ENCODE assay signal across 8 mouse cellular contexts in the genomic region with DNA sequence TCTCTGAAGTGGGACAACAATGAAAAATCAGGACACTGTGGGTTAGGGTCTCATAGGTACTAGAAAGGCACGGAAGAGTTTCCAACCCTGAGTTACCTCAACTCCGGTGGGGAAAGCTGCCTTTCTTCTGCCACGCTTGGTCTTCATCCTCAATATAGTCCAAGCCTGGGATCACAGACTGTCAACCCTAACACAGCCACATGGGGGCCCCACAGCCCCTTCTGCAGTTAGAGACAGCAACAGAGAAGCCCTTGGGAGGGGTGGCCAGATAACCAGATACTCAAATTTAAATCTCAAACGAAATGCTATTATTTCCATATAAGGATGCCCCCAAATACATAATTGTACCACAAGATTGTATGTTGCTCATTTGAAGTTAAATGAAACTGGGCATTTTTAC. TPM values are rescaled to one million over a fixed set of nuclear protein-coding genes. Genes with fewer than 3 reads are reported as not detected.
DNase-seq lines count a peak whose midpoint lies in the region; ATAC-seq and TF ChIP-seq lines count a peak whose summit lies in the region.

No protein-coding gene starts in this region.

- 0 out of 2 replicates have a peak overlapping the region, but pooled peaks have one; percentile 23 for H3K27ac ChIP-seq in neural tube, embryonic 13.5 days (replicated peaks)
- H3K27ac ChIP-seq in intestine, postnatal 0 days (ENCODE audit: low read depth, low read length): peak overlapping the region; percentile 51
- 0 out of 2 replicates have a peak overlapping the region, but pooled peaks have one; percentile 55 for H3K27ac ChIP-seq in liver, embryonic 12.5 days
- peak overlapping the region; percentile 82 for H3K27ac ChIP-seq in small intestine, adult 2 months (ENCODE audit: insufficient read depth, low read depth, low read length)

- H3K27me3 ChIP-seq in neural tube, embryonic 13.5 days: no peaks in the 10 kb centered on the region
- no peaks in the 10 kb centered on the region for H3K27me3 ChIP-seq in intestine, postnatal 0 days (replicated peaks; ENCODE audit: control insufficient read depth, insufficient read depth, low read length)
- H3K27me3 ChIP-seq in liver, embryonic 12.5 days (replicated peaks): no peaks in the 10 kb centered on the region
- H3K27me3 ChIP-seq in small intestine, adult 2 months (ENCODE audit: control insufficient read depth, insufficient read depth, low read length): no peaks in the 10 kb centered on the region

- WGBS in neural tube, embryonic 13.5 days: 70% methylated on average over 4 of the region's 4 CpGs
- 44% methylated on average over 4 of the region's 4 CpGs for WGBS in intestine, postnatal 0 days
- WGBS in liver, embryonic 12.5 days (ENCODE audit: insufficient replicate concordance): 39% methylated on average over 4 of the region's 4 CpGs
- 38% methylated on average over 4 of the region's 4 CpGs for WGBS in small intestine, adult 2 months

- H3K9me3 ChIP-seq in neural tube, embryonic 13.5 days: no peaks in the 10 kb centered on the region
- H3K9me3 ChIP-seq in intestine, postnatal 0 days (ENCODE audit: control insufficient read depth): no peaks in the 10 kb centered on the region
- H3K9me3 ChIP-seq in liver, embryonic 12.5 days (replicated peaks): no peaks in the 10 kb centered on the region

- H3K4me1 ChIP-seq in neural tube, embryonic 13.5 days (replicated peaks): peaks cover 20% of the 10 kb centered on the region
- H3K4me1 ChIP-seq in intestine, postnatal 0 days (replicated peaks; ENCODE audit: control insufficient read depth, insufficient read depth, low read length): peaks cover 9% of the 10 kb centered on the region
- H3K4me1 ChIP-seq in liver, embryonic 12.5 days: peaks cover 27% of the 10 kb centered on the region
- H3K4me1 ChIP-seq in small intestine, adult 2 months (ENCODE audit: control insufficient read depth, insufficient read depth, insufficient read length, low read length): peaks cover 5% of the 10 kb centered on the region; the same call in 1 of the 2 replicates

- TF ChIP-seq CTCF in intestine, postnatal 0 days (IDR thresholded peaks at IDR 0.05; ENCODE audit: low read depth): peak; percentile 88
- TF ChIP-seq CTCF in small intestine, adult 2 months (IDR thresholded peaks at IDR 0.05; ENCODE audit: extremely low read depth, insufficient read length, insufficient replicate concordance, low read depth, low read length): peak; percentile 70; the same call in 1 of the 2 replicates

- no peak overlapping the region for H3K4me2 ChIP-seq in neural tube, embryonic 13.5 days
- H3K4me2 ChIP-seq in intestine, postnatal 0 days (replicated peaks; ENCODE audit: low read depth): peak overlapping the region; percentile 48; the same call in 1 of the 2 replicates
- no peak overlapping the region for H3K4me2 ChIP-seq in liver, embryonic 12.5 days

- H3K36me3 ChIP-seq in neural tube, embryonic 13.5 days: no peaks in the 10 kb centered on the region
- H3K36me3 ChIP-seq in intestine, postnatal 0 days (ENCODE audit: control insufficient read depth, insufficient read depth): no peaks in the 10 kb centered on the region
- no peaks in the 10 kb centered on the region for H3K36me3 ChIP-seq in liver, embryonic 12.5 days
- H3K36me3 ChIP-seq in small intestine, adult 2 months (ENCODE audit: control insufficient read depth, insufficient read depth, low read length): no peaks in the 10 kb centered on the region

- no peak for DNase-seq in neural tube, embryonic 10.5 days (ENCODE audit: extremely low spot score, low spot score)
- peak; percentile 25 for DNase-seq in T-cell, adult 2 months (ENCODE audit: low spot score)

- no peak overlapping the region for H3K4me3 ChIP-seq in neural tube, embryonic 13.5 days
- no peak overlapping the region for H3K4me3 ChIP-seq in intestine, postnatal 0 days (ENCODE audit: low read depth, low read length)
- H3K4me3 ChIP-seq in liver, embryonic 12.5 days: no peak overlapping the region
- peak overlapping the region; percentile 39; the same call in 1 of the 2 replicates for H3K4me3 ChIP-seq in small intestine, adult 2 months (ENCODE audit: low read depth, low read length)

- no peak for TF ChIP-seq POLR2A in small intestine, adult 2 months (IDR thresholded peaks at IDR 0.05; ENCODE audit: low read depth, low read length)

- no peak overlapping the region for H3K9ac ChIP-seq in neural tube, embryonic 13.5 days
- no peak overlapping the region for H3K9ac ChIP-seq in intestine, postnatal 0 days (ENCODE audit: low read depth, low read length)
- no peak overlapping the region for H3K9ac ChIP-seq in liver, embryonic 12.5 days

- ATAC-seq in neural tube, embryonic 13.5 days (ENCODE audit: low read depth): no peak
- ATAC-seq in erythroblast, adult 5-6 weeks (replicated peaks; ENCODE audit: low FRiP score, poor library complexity, severe bottlenecking): peak; percentile 79
- no peak for ATAC-seq in intestine, postnatal 0 days
- ATAC-seq in liver, embryonic 12.5 days: peak; percentile 61
- no peak for ATAC-seq in inflammation-experienced regulatory T-cells, adult 6 months

RNA-seq across cellular contexts. Expression of gene Mrvi1, which starts 0.5 kb away (rescaled TPM):
- 1.5 and 1.6 TPM in 2 replicates for polyA plus RNA-seq in neural tube, embryonic 13.5 days (2015; fragmentation: Nextera tagmentation; extraction: Ambion mirVana)
- 1.0 and 1.7 TPM in 2 replicates for total RNA-seq in erythroblast, adult 5-6 weeks (2015; ENCODE audit: low replicate concordance)
- 0.14 and 1.1 TPM in 2 replicates for total RNA-seq in erythroblast, adult 5-6 weeks (2017; ENCODE audit: low replicate concordance)
- 6.7 and 9.6 TPM in 2 replicates for polyA plus RNA-seq in intestine, postnatal 0 days (2015; fragmentation: Nextera tagmentation; extraction: Ambion mirVana)
- polyA plus RNA-seq in liver, embryonic 12.5 days (2016; fragmentation: Nextera tagmentation; extraction: Ambion mirVana): 14.7 and 14.9 TPM in 2 replicates
- 11.7 and 14.8 TPM in 2 replicates for polyA plus RNA-seq in small intestine, adult 2 months (2012; rRNA removed)
- under 1 TPM in 2 of 3 experiments, not detected in 1; 0.46 to 0.87 TPM for polyA plus RNA-seq in inflammation-experienced regulatory T-cells, adult 6 months (2017; shearing (Covaris generic))

RNA-seq across cellular contexts. Expression of gene Ctr9, which starts 46.0 kb away (rescaled TPM):
- 87.8 and 91.8 TPM in 2 replicates for polyA plus RNA-seq in neural tube, embryonic 13.5 days (2015; fragmentation: Nextera tagmentation; extraction: Ambion mirVana)
- total RNA-seq in erythroblast, adult 5-6 weeks (2015; ENCODE audit: low replicate concordance): 12.7 and 17.8 TPM in 2 replicates
- 18.9 and 33.3 TPM in 2 replicates for total RNA-seq in erythroblast, adult 5-6 weeks (2017; ENCODE audit: low replicate concordance)
- polyA plus RNA-seq in intestine, postnatal 0 days (2015; fragmentation: Nextera tagmentation; extraction: Ambion mirVana): 23.2 and 30.8 TPM in 2 replicates
- 40.3 and 40.5 TPM in 2 replicates for polyA plus RNA-seq in liver, embryonic 12.5 days (2016; fragmentation: Nextera tagmentation; extraction: Ambion mirVana)
- 2.3 and 3.9 TPM in 2 replicates for polyA plus RNA-seq in small intestine, adult 2 months (2012; rRNA removed)
- 10 to 100 TPM; 37.7 to 42.2 (median 40.0) TPM for polyA plus RNA-seq in inflammation-experienced regulatory T-cells, adult 6 months (2017; shearing (Covaris generic))

Comparison
In these comparisons a context has a peak if more than half of its experiments do, and no peak if none do; other contexts are left out.
1. ATAC-seq: peak in erythroblast, adult 5-6 weeks (single experiment) and liver, embryonic 12.5 days (single experiment); none in neural tube, embryonic 13.5 days (single experiment), intestine, postnatal 0 days (single experiment) and inflammation-experienced regulatory T-cells, adult 6 months (single experiment).
2. H3K27ac ChIP-seq: peak in every context shown above with its lines; median percentile 82 in small intestine, adult 2 months; 55 in liver, embryonic 12.5 days; 51 in intestine, postnatal 0 days; 23 in neural tube, embryonic 13.5 days.